Comparison of ENCODE assay signal across 9 mouse cellular contexts in the genomic region with DNA sequence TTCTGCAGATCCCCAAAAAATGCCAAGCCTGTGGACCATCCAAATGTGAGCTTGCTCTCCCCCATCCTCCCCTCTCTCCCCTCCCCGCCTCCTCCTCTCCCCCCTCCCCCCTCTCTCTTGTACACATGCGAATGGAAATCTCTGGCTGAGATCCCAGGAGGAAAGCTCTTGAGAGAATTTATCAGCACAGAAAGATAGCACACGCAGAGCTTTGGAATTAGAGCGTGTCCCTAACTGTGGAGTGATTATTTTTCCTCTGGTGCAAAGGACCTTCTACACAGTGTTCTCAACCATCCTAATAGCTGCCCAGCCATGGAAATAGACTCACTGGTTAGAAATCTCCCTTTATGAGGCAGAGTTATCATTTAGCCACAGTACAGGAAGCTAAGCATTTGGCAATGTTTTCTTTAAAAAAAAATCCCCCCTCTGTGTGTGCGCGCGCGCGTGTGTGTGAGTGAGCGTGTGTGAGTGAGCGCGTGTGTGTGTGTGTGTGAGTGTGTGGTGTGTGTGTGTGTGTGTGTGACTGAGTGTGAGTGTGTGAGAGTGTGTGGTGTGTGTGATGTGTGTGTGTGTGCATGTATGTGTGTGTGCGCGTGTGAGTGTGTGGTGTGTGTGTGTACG. TPM values are rescaled to one million over a fixed set of nuclear protein-coding genes. Genes with fewer than 3 reads are reported as not detected.
DNase-seq lines count a peak whose midpoint lies in the region; ATAC-seq and TF ChIP-seq lines count a peak whose summit lies in the region.
"Had no signal": no experiment of that assay in that cellular context is flagged by ENCODE, and none has a peak within 500 bp of the region (broad histone marks: within the 10 kb centered on the region; RNA-seq: fewer than 3 reads in every experiment).

No protein-coding gene starts in this region.

- no peak for ATAC-seq in lung, embryonic 14.5 days (ENCODE audit: insufficient read depth)
- ATAC-seq in megakaryocyte-erythroid progenitor cell, adult 5-6 weeks (replicated peaks; ENCODE audit: low FRiP score, low TSS enrichment, poor library complexity, severe bottlenecking), result no peak

- DNase-seq in cerebellum, postnatal 14 days, result peak; percentile 36 to 42
- DNase-seq in cerebellum, adult 11 months, result no peak
- DNase-seq in lung, embryonic 14.5 days, result peak; percentile 74
- DNase-seq in lung, postnatal 14 days, result no peak
- DNase-seq in brain, adult 2 months (ENCODE audit: low read depth, low spot score), result peak; percentile 80
- DNase-seq in heart, postnatal 4 days, result peak; percentile 40
- DNase-seq in thymus, postnatal 4 days, result no peak
- DNase-seq: kidney, postnatal 36 days had no signal

- H3K36me3 ChIP-seq in lung, embryonic 14.5 days (ENCODE audit: insufficient read depth), result no peaks in the 10 kb centered on the region

- H3K9ac ChIP-seq in lung, embryonic 14.5 days, result no peak overlapping the region

- no peaks in the 10 kb centered on the region for H3K27me3 ChIP-seq in lung, embryonic 14.5 days (ENCODE audit: insufficient read depth, low read length)

- no peak overlapping the region for H3K4me3 ChIP-seq in lung, embryonic 14.5 days (ENCODE audit: low read depth, low read length)

- H3K4me1 ChIP-seq in lung, embryonic 14.5 days (ENCODE audit: insufficient read depth), result no peaks in the 10 kb centered on the region

- no peak overlapping the region for H3K4me2 ChIP-seq in lung, embryonic 14.5 days

- H3K27ac ChIP-seq in lung, embryonic 14.5 days (ENCODE audit: low read depth), result no peak overlapping the region

- no peak for TF ChIP-seq CTCF in lung, embryonic 14.5 days (IDR thresholded peaks at IDR 0.05; ENCODE audit: low read depth)

- WGBS in lung, embryonic 14.5 days, result 62% methylated on average over 15 of the region's 15 CpGs

- no peaks in the 10 kb centered on the region for H3K9me3 ChIP-seq in lung, embryonic 14.5 days (ENCODE audit: low read depth, low read length)

RNA-seq across cellular contexts. Expression of a gene that starts 29.2 kb away (rescaled TPM):
- polyA plus RNA-seq in lung, embryonic 14.5 days (2014; fragmentation: Nextera tagmentation; extraction: Ambion mirVana), result 26.3 and 28.2 TPM in 2 replicates
- total RNA-seq in heart, postnatal 4 days (2021), result 1 to 10 TPM; 8.9 to 9.9 TPM
- total RNA-seq in megakaryocyte-erythroid progenitor cell, adult 5-6 weeks (2014; fragmentation: Nextera tagmentation), result 8.8 and 11.5 TPM in 2 replicates
- 4.6 and 9.4 TPM in 2 replicates for total RNA-seq in megakaryocyte-erythroid progenitor cell, adult 5-6 weeks (2017)

RNA-seq across cellular contexts. Expression of a gene that starts 58.6 kb away (rescaled TPM):
- polyA plus RNA-seq in lung, embryonic 14.5 days (2014; fragmentation: Nextera tagmentation; extraction: Ambion mirVana), result 20.9 and 22.7 TPM in 2 replicates
- 100 to 1,000 TPM; 111 TPM for total RNA-seq in heart, postnatal 4 days (2021)
- total RNA-seq in megakaryocyte-erythroid progenitor cell, adult 5-6 weeks (2014; fragmentation: Nextera tagmentation), result 11.0 and 12.7 TPM in 2 replicates
- 6.5 and 14.2 TPM in 2 replicates for total RNA-seq in megakaryocyte-erythroid progenitor cell, adult 5-6 weeks (2017)

Comparison
In these comparisons a context has a peak if more than half of its experiments do, and no peak if none do; other contexts are left out.
1. DNase-seq: peak in cerebellum, postnatal 14 days (2 of 2), lung, embryonic 14.5 days (single experiment), brain, adult 2 months (single experiment) and heart, postnatal 4 days (single experiment); none in cerebellum, adult 11 months (single experiment), lung, postnatal 14 days (single experiment) and thymus, postnatal 4 days (single experiment).
2. RNA of a gene that starts 58.6 kb away (total RNA-seq): 111 TPM in heart, postnatal 4 days; 6.5 to 14.2 TPM in megakaryocyte-erythroid progenitor cell, adult 5-6 weeks; every median in the first group is over 4 times any median in the second.